Mouse (Mus musculus) liver, adult (tissue): Measurements from ENCODE around the gene Rhbg.

Source experiments
- GATA4 ChIP-seq: IDR thresholded peaks from 2 replicates; pipeline ENCODE4 v1.6.1; 2014; ENCODE audit warnings: mild to moderate bottlenecking, low read length; ENCODE audit not compliant: insufficient replicate concordance

The Rhbg gene

DNA sequence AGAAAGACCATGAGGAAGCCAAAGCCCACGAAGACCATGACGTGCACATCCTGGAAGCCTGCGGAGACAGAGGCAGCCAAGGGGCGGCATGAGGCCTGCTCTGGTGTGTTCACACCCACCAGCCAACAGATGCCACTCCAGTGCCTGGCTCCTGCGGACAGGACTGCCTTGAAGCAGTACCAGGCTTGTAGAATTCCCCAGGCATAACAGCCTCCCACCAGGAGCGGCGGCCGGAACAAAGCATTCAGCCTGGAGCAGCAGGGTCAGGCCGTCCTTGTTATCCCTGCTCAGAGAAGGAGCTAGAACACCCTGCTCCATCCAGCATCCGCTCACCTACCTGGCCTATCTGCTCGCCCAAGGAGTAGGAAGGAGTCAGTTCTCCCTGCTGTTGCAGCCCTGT is 6.1 kb downstream of the Rhbg start:
- no peak for TF ChIP-seq GATA4

DNA sequence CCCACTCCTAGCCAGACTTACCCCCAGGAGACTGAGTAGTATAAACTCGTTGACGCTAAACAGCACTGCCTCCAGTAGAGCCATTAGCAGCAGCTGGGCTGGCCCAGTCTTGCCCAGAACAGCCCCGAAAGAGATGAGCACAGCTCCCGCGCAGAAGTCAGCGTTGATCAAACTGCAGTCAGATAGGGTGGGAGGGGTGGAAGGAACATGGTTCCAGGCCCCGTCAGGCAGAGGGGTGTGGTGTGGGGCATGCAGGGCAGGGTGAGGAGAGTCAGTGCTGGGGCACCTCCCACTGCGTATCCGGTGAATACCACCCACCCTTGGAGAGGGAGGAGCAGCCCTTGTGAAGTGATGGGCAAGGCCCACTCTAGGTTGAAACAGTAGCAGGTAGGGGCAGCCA is 6.8 kb downstream of the Rhbg start:
- TF ChIP-seq GATA4: no peak

DNA sequence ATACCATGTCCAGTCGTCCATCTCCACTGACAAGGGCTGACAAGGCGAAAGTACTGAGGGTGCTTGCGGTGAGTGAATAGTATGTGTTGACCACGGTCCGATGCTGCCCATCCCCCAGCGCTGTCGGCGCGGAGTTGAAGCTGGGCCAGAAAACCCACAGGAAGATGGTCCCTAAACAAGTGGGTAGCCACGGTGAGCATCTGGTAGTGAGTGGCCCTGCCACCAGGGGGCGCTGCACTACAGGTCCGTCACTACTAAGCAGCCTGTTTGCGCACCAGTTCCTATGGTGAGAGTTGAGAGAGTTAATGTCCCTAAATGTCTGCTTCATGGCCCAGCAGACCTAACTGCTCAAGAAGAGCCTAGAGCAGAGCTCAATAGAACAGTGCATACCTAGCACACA is 8.7 kb downstream of the Rhbg start:
- no peak for TF ChIP-seq GATA4

DNA sequence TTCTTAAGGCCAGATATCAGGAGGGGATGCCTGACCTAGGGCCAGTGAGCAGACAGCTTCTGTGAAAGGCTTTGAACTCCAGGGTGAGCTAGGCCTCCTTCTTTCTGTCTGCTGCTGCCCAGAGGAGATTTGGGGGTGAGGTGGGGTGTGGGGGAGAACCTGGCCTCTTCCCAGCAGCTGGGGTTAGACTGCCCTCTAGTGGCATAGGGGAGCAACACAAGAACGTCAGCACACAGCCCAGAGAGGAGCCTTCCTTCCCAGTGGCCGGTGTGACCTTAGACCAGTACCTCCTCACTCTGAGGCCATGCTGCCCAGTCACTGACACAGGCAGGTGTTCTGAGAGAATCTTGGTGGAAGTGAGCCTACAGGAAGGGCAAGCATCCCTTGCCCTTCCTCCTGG is 10.4 kb downstream of the Rhbg start:
- no peak for TF ChIP-seq GATA4

- TF ChIP-seq GATA4: no peak
Measured at GRCm38 (mm10) chr3:88242531-88242930, 12.0 kb downstream of the Rhbg start.

DNA sequence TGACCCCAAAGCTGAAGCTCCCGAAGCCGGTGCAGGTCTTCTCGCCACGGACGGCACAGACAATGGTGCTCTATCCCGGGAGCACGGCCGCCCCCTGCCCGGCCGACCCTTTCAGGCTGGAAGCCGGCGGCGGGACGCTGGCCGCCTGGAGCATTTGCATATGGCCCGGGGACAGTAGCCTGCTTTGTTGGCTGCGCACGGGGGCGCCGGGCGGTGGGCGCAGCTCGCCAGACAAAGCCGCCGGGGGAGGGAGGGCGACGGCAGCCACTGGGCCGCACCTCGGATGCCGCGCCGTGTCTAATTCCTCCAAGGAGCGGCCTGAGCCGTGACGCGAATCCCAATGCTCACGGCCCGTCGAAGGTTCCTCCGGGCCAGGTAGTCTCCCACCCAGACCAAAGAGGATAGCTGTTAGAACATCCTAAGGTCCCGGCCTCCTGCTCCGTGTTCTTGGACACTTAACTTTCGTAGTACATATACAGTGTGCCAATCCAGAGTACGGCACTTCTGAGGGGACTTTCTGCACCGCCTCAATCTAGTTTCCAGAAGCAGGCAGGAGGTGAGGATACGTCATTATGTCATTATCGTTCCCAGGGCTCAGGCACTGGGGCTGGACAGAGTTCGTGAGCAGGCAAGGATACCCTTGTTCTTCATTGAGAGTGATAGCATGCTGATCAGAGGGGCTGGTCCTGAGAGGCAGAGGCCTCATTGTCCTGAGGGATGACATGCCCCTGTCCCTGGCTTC is 13.3 kb downstream of the Rhbg start:
- TF ChIP-seq GATA4: no peak

DNA sequence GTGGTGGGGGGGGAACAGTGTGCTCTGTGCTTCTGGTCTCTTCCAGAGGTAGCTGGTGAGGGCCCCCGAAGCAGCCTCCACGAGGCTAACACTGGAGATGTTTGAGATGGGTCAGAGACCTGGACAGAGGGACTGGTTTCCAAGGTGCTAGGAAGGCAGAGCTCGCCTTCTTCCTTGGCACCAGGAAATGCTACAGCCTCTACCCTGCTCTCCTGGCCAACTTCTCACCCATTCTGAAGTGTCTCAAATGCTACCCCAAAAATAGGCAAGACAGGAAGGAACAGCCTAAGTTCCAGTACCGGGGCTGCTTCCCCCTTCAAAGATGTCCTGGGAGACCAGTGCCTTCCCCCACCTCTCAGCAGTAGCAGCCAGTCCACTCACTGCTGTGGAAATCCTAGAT is 15.1 kb downstream of the Rhbg start:
- no peak for TF ChIP-seq GATA4

- TF ChIP-seq GATA4: no peak
Measured at GRCm38 (mm10) chr3:88238866-88239391, 15.6 kb downstream of the Rhbg start.

GRCm38 (mm10) chr3:88237556-88238194 is 16.8 kb downstream of the Rhbg start:
- TF ChIP-seq GATA4: no peak

- TF ChIP-seq GATA4: no peak
Measured at GRCm38 (mm10) chr3:88237161-88237555, 17.4 kb downstream of the Rhbg start.

DNA sequence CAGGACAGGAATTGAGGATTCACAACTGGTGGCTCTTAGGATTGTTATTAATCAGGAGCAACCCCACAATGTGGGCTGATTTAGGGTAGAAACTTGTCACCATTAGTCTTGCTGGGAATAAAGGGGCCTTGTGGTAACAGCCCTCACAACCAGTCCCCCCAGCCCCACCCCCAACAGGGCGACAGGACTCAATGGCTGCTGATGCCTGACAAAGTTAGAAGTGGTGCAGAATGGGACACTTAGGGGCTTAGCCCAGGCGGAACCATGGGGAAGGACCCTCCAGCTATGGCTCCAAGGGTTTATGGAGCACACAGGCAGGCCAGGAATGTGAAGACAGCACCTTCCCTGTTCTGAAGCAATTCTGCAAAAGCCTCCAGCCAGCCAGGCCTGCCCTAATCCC is 18.9 kb downstream of the Rhbg start:
- no peak for TF ChIP-seq GATA4

DNA sequence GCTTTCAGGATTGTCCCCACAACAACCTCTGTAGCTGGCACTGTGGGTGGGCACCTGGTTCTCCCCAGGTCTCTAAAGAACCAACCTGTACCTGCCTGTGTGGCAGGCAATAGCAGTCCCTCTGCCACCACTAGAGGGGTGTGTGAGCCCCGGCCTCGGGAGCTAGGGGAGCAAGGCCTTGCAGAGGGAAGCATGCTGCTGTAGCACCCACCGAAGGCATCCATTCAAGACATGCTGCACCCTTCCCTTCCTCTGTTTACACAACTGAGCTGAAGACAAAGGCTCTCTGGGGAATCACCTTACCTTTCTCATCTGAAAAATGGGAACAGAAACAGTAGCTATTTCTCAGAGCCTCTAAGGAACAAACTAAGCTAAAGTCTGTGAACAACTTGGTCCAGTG is 19.3 kb downstream of the Rhbg start:
- no peak for TF ChIP-seq GATA4

GRCm38 (mm10) chr3:88234041-88234440 is 20.5 kb downstream of the Rhbg start:
- TF ChIP-seq GATA4: no peak

DNA sequence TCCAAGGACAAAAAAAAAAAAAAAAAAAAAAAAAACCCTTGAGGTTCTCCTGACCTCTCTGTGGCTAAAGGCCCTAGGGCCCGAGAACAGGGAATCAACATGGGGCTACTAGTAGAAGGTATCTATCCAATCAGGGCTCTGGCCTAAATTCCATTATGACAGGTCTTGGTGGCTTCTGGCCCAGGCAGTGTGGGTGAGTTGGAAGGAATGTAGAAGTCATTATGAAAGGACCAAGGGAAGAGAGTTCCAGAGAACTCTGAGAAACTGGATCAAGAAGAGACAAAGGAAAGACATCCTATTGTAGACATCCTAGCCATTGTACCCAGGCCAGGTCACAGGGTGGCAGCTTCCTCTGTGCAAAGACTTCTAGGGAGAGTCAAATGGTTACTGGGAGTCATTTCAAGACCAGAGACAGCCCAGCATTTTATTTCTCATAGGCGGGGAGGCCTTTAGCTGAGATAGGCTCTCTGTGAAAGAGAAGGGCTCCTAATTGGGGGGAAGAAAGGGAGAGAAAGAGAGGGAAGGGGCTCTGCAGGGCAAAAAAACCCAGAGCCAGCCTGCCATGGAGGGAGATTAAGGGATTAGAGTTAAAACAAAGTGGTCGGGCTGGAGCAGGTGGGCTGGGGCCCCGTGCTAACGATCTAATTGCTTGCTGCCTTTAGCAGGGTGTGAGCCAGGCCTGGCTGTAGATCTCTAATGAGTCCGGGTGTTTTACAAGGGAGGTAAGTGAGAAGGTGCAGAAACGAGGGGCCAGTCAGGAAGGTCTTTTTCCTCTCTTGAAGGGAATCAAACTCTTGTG is 21.5 kb downstream of the Rhbg start:
- TF ChIP-seq GATA4: no peak

GRCm38 (mm10) chr3:88232301-88232702 is 22.2 kb downstream of the Rhbg start:
- TF ChIP-seq GATA4: no peak

GRCm38 (mm10) chr3:88231061-88231641 is 23.4 kb downstream of the Rhbg start:
- TF ChIP-seq GATA4: no peak
